Mouse (Mus musculus) heart, postnatal 0 days (tissue): ENCODE results near the gene Klf6. TPM values are rescaled to one million over a fixed set of nuclear protein-coding genes. Genes with fewer than 3 reads are reported as not detected.

ENCODE experiments used
- ATAC-seq: fragments of 200-750 bp; cut with Nextera tagmentation; 2 replicates; pipeline ENCODE4 v1.8.0; 2017; ENCODE audit warnings: low read depth, moderate number of reproducible peaks, moderate library complexity; ENCODE audit not compliant: insufficient read depth
- DNase-seq: peaks from one replicate; pipeline ENCODE4 v3.0.0-alpha.2; 2016; ENCODE audit warnings: low spot score
- H3K27ac ChIP-seq: fragments of 300-500 bp; sonication (generic); 2 replicates; pipeline ENCODE4 v1.5.1; 2014; ENCODE audit warnings: low read depth, mild to moderate bottlenecking
- H3K27me3 ChIP-seq: fragments of 300-500 bp; sonication (generic); 2 replicates; pipeline ENCODE4 v1.6.1; 2014; ENCODE audit warnings: low read length, mixed read lengths; ENCODE audit not compliant: control insufficient read depth, insufficient read depth
- H3K36me3 ChIP-seq: fragments of 300-500 bp; sonication (generic); replicated peaks from 2 replicates; pipeline ENCODE4 v1.6.1; 2014; ENCODE audit warnings: low read length, mixed read lengths; ENCODE audit not compliant: control insufficient read depth, insufficient read depth
- H3K4me1 ChIP-seq: fragments of 300-500 bp; sonication (generic); 2 replicates; pipeline ENCODE4 v1.6.1; 2014; ENCODE audit warnings: antibody characterized with exemption; ENCODE audit not compliant: control insufficient read depth, insufficient read depth
- H3K4me2 ChIP-seq: fragments of 300-500 bp; sonication (generic); 2 replicates; pipeline ENCODE4 v1.6.1; 2014; ENCODE audit warnings: low read depth, mild to moderate bottlenecking, low read length, moderate library complexity
- H3K4me3 ChIP-seq: fragments of 300-500 bp; sonication (generic); 2 replicates; pipeline ENCODE4 v1.5.1; 2014; ENCODE audit warnings: low read depth, low read length
- H3K9ac ChIP-seq: fragments of 300-500 bp; sonication (generic); replicated peaks from 2 replicates; pipeline ENCODE4 v1.6.1; 2014; ENCODE audit warnings: low read depth, low read length, mixed read lengths
- H3K9me3 ChIP-seq: fragments of 300-500 bp; sonication (generic); replicated peaks from 2 replicates; pipeline ENCODE4 v1.6.1; 2016; ENCODE audit warnings: low read length; ENCODE audit not compliant: control insufficient read depth
- CTCF ChIP-seq: IDR thresholded peaks from 2 replicates; pipeline ENCODE4 v1.5.1; 2016; ENCODE audit warnings: antibody characterized with exemption, control low read depth, low read depth
- EP300 ChIP-seq: IDR thresholded peaks from 2 replicates; pipeline ENCODE4 v1.6.1; 2016; ENCODE audit warnings: antibody characterized with exemption, low read depth
- WGBS: fragments of 180-500 bp; shearing (Covaris S2); extraction: QIAGEN DNeasy Blood & Tissue Kit; methylation state at CpG from one replicate; pipeline ENCODE4 v1.1.7; 2014; 5-methylcytosine and 5-hydroxymethylcytosine counted together
- polyA plus RNA-seq: library from polyadenylated mRNA; unstranded; fragments of >200 nt; fragmentation: Nextera tagmentation; extraction: Ambion mirVana; gene quantifications from 2 replicates; pipeline ENCODE4 v1.2.1, GENCODE M21; 2015
- total RNA-seq: library from RNA; depleted of rRNA; stranded (reverse); fragments of >200 nt; gene quantifications from 2 replicates; pipeline ENCODE4 v1.2.3, GENCODE M21; 2014; ENCODE audit warnings: low replicate concordance

Klf6 gene
- total and polyA plus RNA-seq, 2 experiments from 2014 or later = 59.6 to 65.3 TPM

DNA sequence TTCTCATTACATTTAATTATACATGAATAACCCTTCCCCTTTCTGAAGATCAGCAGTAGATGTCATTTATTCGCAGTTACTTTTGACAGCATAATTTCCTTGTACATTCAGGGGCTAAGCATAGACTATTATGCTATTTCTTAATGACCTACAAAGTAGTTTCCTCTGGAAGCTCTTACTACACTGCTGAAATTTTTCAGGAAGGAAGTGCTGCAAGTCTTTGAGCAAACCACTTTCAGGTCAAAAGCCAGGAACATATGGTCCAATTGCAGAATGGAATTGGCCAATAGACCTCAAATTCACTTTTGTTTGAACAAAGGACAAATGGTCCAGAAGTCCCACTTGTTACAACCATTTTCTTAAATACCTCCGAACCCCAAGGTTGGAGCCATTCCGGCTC, 14.2 kb downstream of the Klf6 start:
- H3K27me3 ChIP-seq = no peaks in the 10 kb centered on the region
- peaks cover 3% of the 10 kb centered on the region for H3K4me1 ChIP-seq
- no peak overlapping the region for H3K9ac ChIP-seq
- DNase-seq (no peak), ATAC-seq (no peak)
- H3K36me3 ChIP-seq = no peaks in the 10 kb centered on the region
- WGBS = 83% methylated on average over 3 of the region's 3 CpGs
- TF ChIP-seq EP300 (no peak), CTCF (no peak)
- H3K9me3 ChIP-seq = no peaks in the 10 kb centered on the region
- H3K27ac ChIP-seq = no peak overlapping the region
- no peak overlapping the region for H3K4me3 ChIP-seq
- no peak overlapping the region for H3K4me2 ChIP-seq

DNA sequence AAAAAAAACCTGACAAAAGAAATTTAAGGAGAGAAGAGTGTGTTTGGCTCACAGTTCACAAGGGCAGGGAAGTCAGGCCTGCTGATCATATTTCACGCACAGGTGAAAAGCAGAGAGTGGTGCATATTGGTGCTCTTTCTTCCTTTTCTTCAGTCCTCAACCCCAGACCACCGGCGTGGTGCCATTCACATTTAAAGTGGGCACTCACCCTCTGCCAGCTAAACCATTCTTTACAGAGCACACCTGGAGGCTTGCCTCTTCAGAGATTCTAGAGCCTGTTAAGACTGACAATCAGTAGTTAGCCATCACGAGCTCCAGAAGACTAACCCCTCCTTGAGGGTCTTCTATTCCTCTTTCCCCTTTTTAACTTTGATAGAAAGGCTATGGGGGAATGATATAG, 17.5 kb downstream of the Klf6 start:
- Histone ChIP-seq H3K4me1 (no peaks in the 10 kb centered on the region), H3K9me3 (no peaks in the 10 kb centered on the region), H3K9ac (no peak overlapping the region), H3K27me3 (no peaks in the 10 kb centered on the region), H3K36me3 (no peaks in the 10 kb centered on the region), H3K27ac (no peak overlapping the region), H3K4me3 (no peak overlapping the region), H3K4me2 (no peak overlapping the region)
- TF ChIP-seq EP300 (no peak), CTCF (no peak)
- ATAC-seq (no peak), DNase-seq (no peak)
- 70% methylated on average over 4 of the region's 4 CpGs for WGBS

DNA sequence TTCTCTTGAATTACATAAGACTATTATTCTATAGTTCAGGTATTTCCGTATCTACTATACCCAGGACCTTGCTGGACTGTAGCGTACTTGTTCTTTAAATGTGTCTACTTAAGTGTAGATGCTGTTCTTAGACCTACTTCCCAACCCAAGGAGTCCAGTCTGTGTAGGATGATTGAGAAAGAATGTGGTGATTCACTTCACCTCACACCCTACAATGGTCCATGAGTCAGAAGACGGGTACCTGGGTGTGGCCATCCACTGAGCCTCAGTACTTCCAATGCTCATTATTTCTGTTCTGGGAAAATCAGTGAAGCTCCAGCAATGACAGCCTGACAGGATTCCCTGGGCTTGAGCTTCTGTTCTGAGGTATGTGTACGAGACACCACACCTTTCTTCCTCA, 25.5 kb downstream of the Klf6 start:
- no peaks in the 10 kb centered on the region for H3K9me3 ChIP-seq

DNA sequence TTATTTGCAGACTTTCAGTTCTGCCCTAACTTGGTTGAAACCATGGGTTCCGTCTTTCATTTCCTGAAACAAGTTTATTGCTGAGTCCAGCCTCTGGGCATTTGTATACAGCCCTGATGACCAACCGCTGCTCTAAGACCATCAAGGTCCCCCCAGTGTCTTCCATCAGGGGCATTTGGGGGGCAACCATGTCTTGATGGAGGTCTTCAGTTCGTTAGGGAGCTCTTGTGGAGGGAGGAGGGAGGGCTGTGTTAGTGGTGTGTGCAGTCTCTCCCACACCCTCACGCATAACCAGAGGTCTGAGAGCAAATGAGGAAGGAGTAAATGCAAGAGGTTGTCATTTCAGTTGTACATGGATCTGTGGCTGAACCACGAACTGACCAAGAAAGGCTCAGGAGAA, 26.9 kb downstream of the Klf6 start:
- WGBS = 72% methylated on average over 5 of the region's 5 CpGs
- Histone ChIP-seq H3K4me2 (no peak overlapping the region), H3K27me3 (no peaks in the 10 kb centered on the region), H3K27ac (no peak overlapping the region), H3K9me3 (no peaks in the 10 kb centered on the region), H3K4me1 (no peaks in the 10 kb centered on the region), H3K9ac (no peak overlapping the region), H3K36me3 (no peaks in the 10 kb centered on the region), H3K4me3 (no peak overlapping the region)
- TF ChIP-seq EP300 (no peak), CTCF (no peak)
- no peak for ATAC-seq
- no peak for DNase-seq

More for the DNA sequence above, 25.5 kb downstream of the Klf6 start:
- TF ChIP-seq EP300 (no peak), CTCF (no peak)
- ATAC-seq (no peak), DNase-seq (no peak)
- H3K36me3 ChIP-seq = no peaks in the 10 kb centered on the region
- H3K27ac ChIP-seq = no peak overlapping the region
- H3K27me3 ChIP-seq = no peaks in the 10 kb centered on the region
- no peak overlapping the region for H3K4me2 ChIP-seq
- no peak overlapping the region for H3K9ac ChIP-seq
- H3K4me3 ChIP-seq = no peak overlapping the region
- no peaks in the 10 kb centered on the region for H3K4me1 ChIP-seq
- WGBS = 85% methylated on average over 4 of the region's 4 CpGs

DNA sequence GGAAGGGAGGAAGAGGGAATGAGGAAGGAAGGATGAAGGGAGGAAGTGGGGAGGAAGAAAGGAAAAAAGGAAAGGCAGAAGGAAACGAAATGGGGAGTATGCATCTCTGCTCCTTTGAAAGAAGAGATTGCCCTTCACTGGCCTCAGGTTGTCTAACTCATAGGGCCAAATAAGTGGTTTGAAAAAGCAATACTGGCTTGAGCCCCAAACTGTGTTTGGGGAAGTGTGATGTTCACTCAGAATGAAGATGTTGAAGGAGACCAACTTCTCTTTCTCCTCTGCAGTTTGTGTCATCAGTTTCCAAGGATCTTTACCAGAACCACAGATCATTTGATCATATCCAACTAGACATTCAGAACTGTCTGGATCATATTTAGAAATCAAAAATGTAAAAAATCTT, 27.4 kb downstream of the Klf6 start:
- 76% methylated on average over 1 of the region's 1 CpGs for WGBS

DNA sequence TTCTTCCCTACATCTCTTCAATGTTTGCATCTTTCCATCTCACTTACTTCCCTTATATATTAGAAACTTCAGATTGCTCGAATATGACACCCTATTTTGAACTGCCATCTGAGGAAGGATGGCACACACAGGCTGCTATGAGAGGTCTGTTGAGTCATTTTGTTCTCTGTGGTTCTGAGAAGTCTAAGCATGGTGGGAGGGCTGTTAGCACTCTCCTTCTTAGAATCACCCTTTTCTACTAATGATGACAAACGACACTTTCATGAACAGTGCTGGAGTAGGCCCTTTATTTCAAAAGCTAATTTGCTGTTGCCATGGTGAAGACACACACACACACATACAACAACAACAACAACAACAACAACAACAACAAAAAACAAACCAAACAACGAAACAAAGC, 28.8 kb downstream of the Klf6 start:
- WGBS = 76% methylated on average over 3 of the region's 3 CpGs
- Histone ChIP-seq H3K27ac (no peak overlapping the region), H3K4me3 (no peak overlapping the region), H3K9me3 (no peaks in the 10 kb centered on the region), H3K36me3 (no peaks in the 10 kb centered on the region), H3K4me1 (no peaks in the 10 kb centered on the region), H3K9ac (no peak overlapping the region), H3K4me2 (no peak overlapping the region), H3K27me3 (no peaks in the 10 kb centered on the region)
- no peak for ATAC-seq
- TF ChIP-seq EP300 (no peak), CTCF (no peak)
- DNase-seq = no peak

More for the DNA sequence above, 27.4 kb downstream of the Klf6 start:
- Histone ChIP-seq H3K9me3 (no peaks in the 10 kb centered on the region), H3K4me2 (no peak overlapping the region), H3K9ac (no peak overlapping the region), H3K4me1 (no peaks in the 10 kb centered on the region), H3K36me3 (no peaks in the 10 kb centered on the region), H3K27ac (no peak overlapping the region), H3K4me3 (no peak overlapping the region), H3K27me3 (no peaks in the 10 kb centered on the region)
- TF ChIP-seq CTCF (no peak), EP300 (no peak)
- DNase-seq (no peak), ATAC-seq (no peak)
